Mouse (Mus musculus) layer of hippocampus, adult 6 months (tissue): Measurements from ENCODE around the gene Vmn1r81. TPM values are rescaled to one million over a fixed set of nuclear protein-coding genes. Genes with fewer than 3 reads are reported as not detected.

Experiments
- long read RNA-seq, 2 experiments: library from polyadenylated mRNA; unstranded; transcript quantifications; one replicate each; pipeline ENCODE4 v2.0.0; 2019 to 2020
- polyA plus RNA-seq: library from polyadenylated mRNA; unstranded; fragments of <200 nt; fragmentation: Nextera tagmentation; gene quantifications from 2 replicates; pipeline ENCODE4 v1.2.3, GENCODE M21; 2021

The Vmn1r81 gene
- polyA plus RNA-seq = not detected in 2 replicates
- long read RNA-seq, experiment 1 = 0 reads
- long read RNA-seq, experiment 2 = 0 reads

GRCm38 (mm10) chr7:12268169-12268568 lies at the start of gene Vmn1r81:
Vmn1r81 (minus strand) TSS chr7:12268269.

GRCm38 (mm10) chr7:12300130-12300529 lies 32.1 kb upstream of the Vmn1r81 start, which contains the start of gene Vmn1r82:
Vmn1r82 (plus strand) TSS chr7:12300430.

Other genes starting within 250 kb of the Vmn1r81 start
- not detected in 2 replicates for gene Vmn1r77, start 231.5 kb downstream of the Vmn1r81 start, polyA plus RNA-seq
- not detected in 2 replicates for gene Vmn1r78, start 118.0 kb downstream of the Vmn1r81 start, polyA plus RNA-seq
- not detected in 2 replicates for gene Vmn1r79, start 97.0 kb downstream of the Vmn1r81 start, polyA plus RNA-seq
- gene Vmn1r80, start 79.0 kb downstream of the Vmn1r81 start, polyA plus RNA-seq = not detected in 2 replicates
- gene Vmn1r82, start 32.2 kb upstream of the Vmn1r81 start, polyA plus RNA-seq = not detected in 2 replicates
- not detected in 2 replicates for gene Vmn1r83, start 61.2 kb upstream of the Vmn1r81 start, polyA plus RNA-seq
- not detected in 2 replicates for gene Vmn1r84, start 101.0 kb upstream of the Vmn1r81 start, polyA plus RNA-seq
- 2.5 and 3.5 TPM in 2 replicates for gene Zfp551, start 154.5 kb upstream of the Vmn1r81 start, polyA plus RNA-seq
- gene Zfp606, start 210.0 kb upstream of the Vmn1r81 start, polyA plus RNA-seq = 5.2 and 5.5 TPM in 2 replicates
- gene 2900092C05Rik, start 244.2 kb upstream of the Vmn1r81 start, polyA plus RNA-seq = not detected in 2 replicates